Mouse (Mus musculus): ENCODE results near the gene Gm20696. TPM values are rescaled to one million over a fixed set of nuclear protein-coding genes. Genes with fewer than 3 reads are reported as not detected.

Gm20696 gene
- 1.6 and 2.2 TPM in 2 replicates for polyA plus RNA-seq (2015; fragmentation: Nextera tagmentation; extraction: Ambion mirVana)

GRCm38 (mm10) chr6:99666318-99667171 is at the start of gene Gm20696, which contains the start of gene Eif4e3:
Gene Gm20696, minus strand, starts transcription at chr6:99666797.
Gene Eif4e3, minus strand, starts transcription at chr6:99666771.

GRCm38 (mm10) chr6:99692206-99692915 is 25.8 kb upstream of the Gm20696 start, which contains the start of gene Gpr27:
Gene Gpr27, plus strand, starts transcription at chr6:99692679.

GRCm38 (mm10) chr6:99522359-99523108 is 144.1 kb downstream of the Gm20696 start, which contains the start of gene Foxp1:
Gene Foxp1, minus strand, starts transcription at chr6:99522721.

Small RNAs within 50 kb of the gene (microRNA-seq; reads per million reads assigned to microRNA genes)
- gene Gm22328 = 0 to 0.10 reads per million in 2 experiments

Other genes starting within 250 kb of the Gm20696 start
- 28.6 and 29.9 TPM in 2 replicates for gene Foxp1, start 144.1 kb downstream of the Gm20696 start, polyA plus RNA-seq (2015; fragmentation: Nextera tagmentation; extraction: Ambion mirVana)
- 9.5 and 9.7 TPM in 2 replicates for gene Eif4e3, start within 50 bp of the Gm20696 start, polyA plus RNA-seq (2015; fragmentation: Nextera tagmentation; extraction: Ambion mirVana)
- 1.4 TPM in 2 replicates for gene Gpr27, start 25.9 kb upstream of the Gm20696 start, polyA plus RNA-seq (2015; fragmentation: Nextera tagmentation; extraction: Ambion mirVana)
- gene Prok2, start 59.6 kb upstream of the Gm20696 start, polyA plus RNA-seq (2015; fragmentation: Nextera tagmentation; extraction: Ambion mirVana) = 0.26 TPM in 1 of 2 replicates, not detected in the other

All from skeletal muscle tissue, postnatal 0 days (tissue).